Mouse (Mus musculus): ENCODE data around the gene Exoc7.

DNA sequence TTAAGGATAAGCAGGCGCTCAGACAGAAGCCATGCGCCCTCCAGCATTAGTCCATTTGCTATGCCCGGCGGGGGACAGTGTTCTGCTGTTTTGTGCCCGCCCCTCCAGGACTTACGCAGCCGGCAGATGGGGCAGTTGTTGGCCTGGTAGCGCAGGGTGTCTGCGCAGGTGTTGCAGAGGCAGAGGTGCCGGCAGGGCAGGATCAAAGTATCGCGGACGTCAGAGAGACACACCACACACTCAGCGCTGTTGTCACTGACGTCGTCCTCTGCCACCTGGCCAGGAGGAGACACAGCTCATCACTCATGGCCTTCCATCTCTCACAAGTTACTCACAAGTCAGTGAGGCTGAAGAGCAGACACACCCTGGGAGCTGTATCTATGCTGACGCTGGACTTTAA is 47.5 kb upstream of the Exoc7 start:
- no peak for TF ChIP-seq CTCF (conservative IDR thresholded peaks at IDR 0.05; ENCODE audit: low read length)
- no peak for TF ChIP-seq NANOG (IDR thresholded peaks at IDR 0.05; ENCODE audit: borderline replicate concordance, low read length)

Measured in E14TG2a.4 (cell line).